In the genomic region with DNA sequence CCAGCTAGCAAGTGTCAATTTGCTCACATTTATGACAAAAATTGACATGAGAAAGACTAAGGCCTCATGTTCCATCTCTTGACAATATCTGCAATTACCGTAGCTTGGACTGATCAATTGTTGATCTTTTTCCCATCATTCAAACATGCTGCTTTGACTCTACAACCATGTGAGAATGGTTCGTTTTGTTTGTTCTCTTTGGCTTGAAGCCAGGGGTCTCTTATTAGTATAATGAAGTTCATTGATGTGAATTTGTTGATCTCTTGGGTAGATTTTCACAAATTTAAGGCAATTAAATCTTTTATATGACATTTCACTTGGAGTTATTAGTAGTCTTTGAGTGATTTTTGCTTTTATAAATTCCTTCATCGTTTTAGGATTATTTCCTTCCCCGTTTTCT, we compare ENCODE assay signal across 16 mouse cellular contexts.
"Had no signal": no experiment of that assay in that cellular context is flagged by ENCODE, and none has a peak within 500 bp of the region (broad histone marks: within the 10 kb centered on the region; RNA-seq: fewer than 3 reads in every experiment).

No protein-coding gene starts in this region.

- H3K27me3 ChIP-seq: neural tube, embryonic 12.5 days; neural tube, embryonic 13.5 days; neural tube, embryonic 15.5 days; stomach, embryonic 15.5 days had no signal

- H3K9ac ChIP-seq: neural tube, embryonic 12.5 days; neural tube, embryonic 13.5 days; neural tube, embryonic 15.5 days; stomach, embryonic 15.5 days had no signal

- H3K4me2 ChIP-seq: neural tube, embryonic 12.5 days; neural tube, embryonic 13.5 days; neural tube, embryonic 15.5 days; stomach, embryonic 15.5 days had no signal

- H3K4me1 ChIP-seq: neural tube, embryonic 12.5 days; neural tube, embryonic 15.5 days; stomach, embryonic 15.5 days had no signal

- H3K36me3 ChIP-seq: neural tube, embryonic 12.5 days; neural tube, embryonic 13.5 days; neural tube, embryonic 15.5 days; stomach, embryonic 15.5 days had no signal

- H3K4me3 ChIP-seq: neural tube, embryonic 12.5 days; neural tube, embryonic 13.5 days; neural tube, embryonic 15.5 days; stomach, embryonic 15.5 days had no signal

- H3K27ac ChIP-seq: neural tube, embryonic 12.5 days; neural tube, embryonic 13.5 days; neural tube, embryonic 15.5 days; stomach, embryonic 15.5 days; stomach, postnatal 0 days had no signal

- DNase-seq: right cerebral cortex, adult 18-20 months; right cerebral cortex, postnatal 14 days; right cerebral cortex, postnatal 25 days; right cerebral cortex, postnatal 4 days; spleen, adult 18-20 months; thymus, adult 18-20 months; thymus, adult 2 months; thymus, postnatal 14 days; thymus, postnatal 25 days; thymus, postnatal 36 days; thymus, postnatal 4 days had no signal

- H3K9me3 ChIP-seq: neural tube, embryonic 12.5 days; neural tube, embryonic 13.5 days; neural tube, embryonic 15.5 days; stomach, embryonic 15.5 days had no signal
